Mouse (Mus musculus) cerebellum, adult 2 months (tissue): ENCODE results near the gene Snhg11. TPM values are rescaled to one million over a fixed set of nuclear protein-coding genes. Genes with fewer than 3 reads are reported as not detected.
A peak's percentile ranks its signal among the peaks of the same experiment; 100 is the strongest.

Experiments used
- DNase-seq, 2 experiments: peaks; one replicate each; pipeline ENCODE4 v3.0.0; 2021
- H3K27ac ChIP-seq: fragments of 200-500 bp; 2 replicates; pipeline ENCODE4 v1.5.1; 2012; ENCODE audit warnings: low read length, control low read depth, inconsistent platforms; ENCODE audit not compliant: insufficient read depth
- H3K27me3 ChIP-seq: fragments of 200-500 bp; 2 replicates; pipeline ENCODE4 v1.6.1; 2012; ENCODE audit warnings: inconsistent platforms, mild to moderate bottlenecking, low read length, moderate library complexity; ENCODE audit not compliant: control insufficient read depth, insufficient read depth
- H3K4me1 ChIP-seq: fragments of 200-500 bp; 2 replicates; pipeline ENCODE4 v1.6.1; 2011; ENCODE audit warnings: low read length; ENCODE audit not compliant: control insufficient read depth, insufficient read depth
- H3K4me3 ChIP-seq: fragments of 200-500 bp; replicated peaks from 2 replicates; pipeline ENCODE3; 2011; ENCODE audit warnings: mild to moderate bottlenecking, low read depth, low read length, control low read depth; ENCODE audit not compliant: insufficient read depth
- CTCF ChIP-seq: fragments of 200-500 bp; IDR thresholded peaks from 2 replicates; pipeline ENCODE4 v1.5.1; 2011; ENCODE audit warnings: low read depth, mild to moderate bottlenecking, control low read depth, low read length, moderate library complexity, borderline replicate concordance; ENCODE audit not compliant: insufficient read depth
- POLR2A ChIP-seq: fragments of 200-500 bp; IDR thresholded peaks from 2 replicates; pipeline ENCODE4 v1.6.1; 2011; ENCODE audit warnings: low read length, control low read depth, borderline replicate concordance; ENCODE audit not compliant: insufficient read depth
- WGBS: fragments of 180-500 bp; shearing (Covaris S2); methylation state at CpG from one replicate; pipeline ENCODE4 v1.1.7; 2018; 5-methylcytosine and 5-hydroxymethylcytosine counted together
- polyA plus RNA-seq: library from polyadenylated mRNA; depleted of rRNA; stranded (reverse); fragments of >200 nt; gene quantifications from 2 replicates; pipeline ENCODE4 v1.2.3, GENCODE M21; 2012

Gene Snhg11
- polyA plus RNA-seq, 1 experiment = 1,048 TPM

DNA sequence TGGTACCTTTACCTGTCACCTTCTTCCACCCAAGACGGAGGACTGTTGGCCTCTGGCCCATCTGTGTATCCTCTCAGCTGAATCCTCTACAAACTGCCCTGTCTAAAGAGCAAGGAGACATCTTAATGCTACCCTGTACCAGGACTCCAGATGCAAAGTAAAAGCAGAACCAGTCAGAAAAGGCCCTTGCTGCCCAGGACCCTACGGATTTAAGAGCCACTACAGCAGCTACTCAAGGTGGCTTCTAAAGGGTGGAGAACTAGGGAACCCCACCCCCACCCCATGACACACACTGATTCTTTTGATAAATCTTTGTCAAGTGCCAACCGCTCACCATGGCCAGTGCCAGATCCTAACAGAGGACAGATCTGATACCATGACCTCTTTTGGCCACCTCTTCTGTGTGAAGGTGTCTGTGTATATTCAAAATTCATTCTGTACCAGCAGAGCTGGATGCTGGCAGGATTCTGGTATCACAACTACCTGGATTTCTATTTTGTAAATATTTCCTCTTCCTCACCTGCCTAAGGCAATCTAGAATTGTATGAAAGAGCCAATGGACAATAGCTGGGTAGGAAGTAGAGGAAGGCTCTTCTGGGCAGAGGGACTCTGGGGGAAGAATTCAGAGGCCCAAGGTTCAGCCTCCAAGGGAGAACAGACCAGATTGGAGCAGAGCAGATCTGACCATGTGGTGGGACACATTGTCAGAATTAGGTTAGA lies 22.5 kb upstream of the Snhg11 start:
- no peak for DNase-seq
- H3K4me1 ChIP-seq = no peaks in the 10 kb centered on the region
- no peaks in the 10 kb centered on the region for H3K27me3 ChIP-seq
- TF ChIP-seq POLR2A (no peak), CTCF (no peak)
- no peak overlapping the region for H3K4me3 ChIP-seq
- WGBS = 82% methylated on average over 3 of the region's 3 CpGs
- H3K27ac ChIP-seq = no peak overlapping the region

GRCm38 (mm10) chr2:158354348-158355114 lies 20.9 kb upstream of the Snhg11 start:
- 75% methylated on average over 7 of the region's 7 CpGs for WGBS
- Histone ChIP-seq H3K4me1 (no peaks in the 10 kb centered on the region), H3K27ac (no peak overlapping the region), H3K27me3 (no peaks in the 10 kb centered on the region), H3K4me3 (no peak overlapping the region)
- DNase-seq = no peak
- TF ChIP-seq POLR2A (no peak), CTCF (no peak)

DNA sequence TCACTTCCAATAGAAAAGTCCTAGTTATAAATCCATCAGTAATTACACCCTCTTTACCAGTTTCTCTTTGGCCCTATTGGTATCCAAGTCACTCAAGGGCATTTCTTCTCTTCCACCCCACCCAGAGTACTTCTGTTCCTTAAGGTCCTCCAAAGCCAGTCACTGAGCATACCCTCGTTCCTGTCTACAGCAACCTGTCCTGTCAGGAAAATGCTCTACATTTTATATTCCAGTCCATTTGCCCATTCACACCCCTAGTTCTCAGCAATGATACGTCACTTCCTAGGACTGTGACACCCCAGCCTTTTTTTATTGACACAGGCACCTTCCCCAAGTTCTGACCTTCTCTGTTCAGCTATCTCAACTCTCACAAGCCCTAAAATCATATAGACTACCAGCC lies 20.2 kb upstream of the Snhg11 start:
- Histone ChIP-seq H3K4me1 (peaks cover 4% of the 10 kb centered on the region; the same call in 1 of the 2 replicates), H3K27me3 (no peaks in the 10 kb centered on the region), H3K27ac (no peak overlapping the region), H3K4me3 (no peak overlapping the region)
- TF ChIP-seq POLR2A (no peak), CTCF (no peak)
- no peak for DNase-seq
- WGBS = 88% methylated on average over 2 of the region's 2 CpGs

- H3K4me3 ChIP-seq = no peak overlapping the region
- H3K27me3 ChIP-seq = no peaks in the 10 kb centered on the region
- no peak overlapping the region for H3K27ac ChIP-seq
- peaks cover 4% of the 10 kb centered on the region; the same call in 1 of the 2 replicates for H3K4me1 ChIP-seq
- TF ChIP-seq CTCF (no peak), POLR2A (no peak)
- DNase-seq = no peak
- 83% methylated on average over 5 of the region's 5 CpGs for WGBS
These were observed 19.3 kb upstream of the Snhg11 start for GRCm38 (mm10) chr2:158356121-158356520.

DNA sequence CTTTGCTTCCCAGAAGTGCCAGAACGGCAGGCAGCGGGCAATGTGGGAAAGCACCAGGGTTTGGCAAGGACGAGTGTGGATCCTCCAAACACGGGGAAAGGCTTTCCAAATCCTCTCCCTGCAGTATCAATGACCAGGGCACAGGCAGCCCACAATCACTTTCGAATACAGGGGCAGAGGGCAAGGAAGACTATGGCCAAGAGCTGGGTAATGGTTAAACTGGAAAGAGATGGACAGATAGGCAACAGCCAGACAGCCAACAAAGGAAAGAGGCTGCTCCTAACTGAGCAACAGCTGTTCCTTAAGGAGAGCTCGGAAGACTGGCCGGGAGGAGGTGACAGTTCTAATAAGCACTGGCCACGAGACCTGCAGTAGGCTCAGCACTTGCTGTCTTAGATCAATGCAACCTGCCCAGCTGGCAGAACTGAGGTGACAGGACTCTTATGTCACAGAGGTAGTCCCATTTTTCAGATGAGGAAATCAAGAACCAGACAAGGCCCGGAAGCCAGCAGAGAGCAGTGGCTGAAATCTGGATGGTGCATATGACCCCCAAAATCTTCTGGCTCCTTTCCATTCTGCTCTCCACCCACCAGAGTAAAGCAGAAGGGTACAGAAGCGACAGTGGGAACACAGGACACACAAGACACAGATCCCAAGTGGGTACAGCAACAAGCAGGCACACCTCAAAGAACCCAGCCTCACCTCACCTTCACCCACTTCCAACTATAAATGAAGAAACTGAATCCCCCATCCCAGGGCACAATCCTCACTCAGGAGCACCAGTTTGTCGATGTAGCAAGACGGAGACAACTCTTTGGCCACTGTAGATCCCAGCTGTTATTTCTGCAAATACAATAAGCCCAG lies 15.4 kb upstream of the Snhg11 start:
- Histone ChIP-seq H3K27ac (no peak overlapping the region), H3K4me1 (peaks cover 4% of the 10 kb centered on the region; the same call in 1 of the 2 replicates), H3K4me3 (no peak overlapping the region), H3K27me3 (no peaks in the 10 kb centered on the region)
- no peak for DNase-seq
- TF ChIP-seq POLR2A (no peak), CTCF (no peak)
- 24% methylated on average over 12 of the region's 12 CpGs for WGBS

DNA sequence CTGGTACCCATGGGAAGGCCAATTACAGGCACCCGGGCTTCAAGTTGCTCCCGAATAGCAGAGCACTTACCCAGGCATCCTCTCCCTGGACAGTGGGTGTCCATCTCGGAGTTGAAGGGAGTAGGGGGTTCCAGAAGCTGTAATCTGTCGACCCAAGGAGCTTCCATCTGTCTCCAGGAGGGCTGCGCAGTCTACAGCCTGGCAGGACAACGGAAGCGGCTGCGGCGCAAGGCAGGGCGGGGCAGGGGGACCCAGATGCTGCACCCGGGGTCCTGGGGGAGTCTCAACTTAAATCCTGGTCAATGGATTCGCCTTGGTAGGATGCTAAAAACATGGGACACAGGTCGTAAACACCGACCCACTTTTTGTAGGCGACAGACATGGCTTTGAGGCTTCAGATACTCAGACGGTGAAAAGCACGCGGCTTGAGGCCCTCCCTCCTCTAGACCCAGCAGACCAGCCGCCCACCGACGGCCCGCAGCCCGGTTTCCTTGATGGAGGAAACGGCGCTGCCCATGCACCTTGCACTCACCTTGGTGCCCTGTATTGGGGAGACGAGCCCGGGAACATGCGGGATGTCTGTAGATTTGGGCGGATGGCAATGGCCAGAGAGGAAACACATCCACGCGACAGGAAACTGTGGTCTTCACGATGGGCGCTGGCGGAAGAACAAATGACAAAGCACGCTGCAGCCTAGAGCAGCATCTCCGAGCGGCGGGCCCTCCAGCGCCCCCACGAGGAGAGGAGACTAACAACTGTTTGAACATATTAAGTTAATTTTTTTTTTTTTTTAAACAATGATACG lies 14.4 kb upstream of the Snhg11 start:
- Histone ChIP-seq H3K27ac (no peak overlapping the region), H3K27me3 (no peaks in the 10 kb centered on the region), H3K4me1 (peaks cover 4% of the 10 kb centered on the region; the same call in 1 of the 2 replicates), H3K4me3 (peak overlapping the region; percentile 76)
- peak; percentile 80 to 82 for DNase-seq
- TF ChIP-seq CTCF = peak; percentile 69
- TF ChIP-seq POLR2A = peak; percentile 42; the same call in 1 of the 2 replicates
- WGBS = under 1% methylated on average over 41 of the region's 41 CpGs

GRCm38 (mm10) chr2:158361678-158362320 lies 13.6 kb upstream of the Snhg11 start:
- Histone ChIP-seq H3K4me1 (peaks cover 4% of the 10 kb centered on the region; the same call in 1 of the 2 replicates), H3K4me3 (peak overlapping the region; percentile 54), H3K27ac (no peak overlapping the region), H3K27me3 (no peaks in the 10 kb centered on the region)
- no peak for DNase-seq
- 33% methylated on average over 8 of the region's 8 CpGs for WGBS
- TF ChIP-seq CTCF = no peak
- TF ChIP-seq POLR2A = no peak
